Mouse (Mus musculus) C2C12 (cell line): ENCODE results near the gene Gdf2.

Experiments
- CEBPB ChIP-seq: IDR thresholded peaks from one replicate; pipeline ENCODE4 v1.6.1; 2011; ENCODE audit warnings: low read depth, mild to moderate bottlenecking, control low read depth, moderate library complexity
- CTCF ChIP-seq: IDR thresholded peaks from one replicate; pipeline ENCODE4 v1.5.1; 2011; ENCODE audit not compliant: control insufficient read depth, insufficient read depth, insufficient read length
- FOSL1 ChIP-seq: IDR thresholded peaks from one replicate; pipeline ENCODE4 v1.8.0; 2011; ENCODE audit warnings: mild to moderate bottlenecking, low read length; ENCODE audit not compliant: poor library complexity, insufficient read depth, severe bottlenecking
- MAX ChIP-seq: IDR thresholded peaks from one replicate; pipeline ENCODE4 v1.6.1; 2011; ENCODE audit warnings: mild to moderate bottlenecking, control low read depth
- MYOD1 ChIP-seq: IDR thresholded peaks from one replicate; pipeline ENCODE4 v1.6.1; 2011; ENCODE audit warnings: low read depth; ENCODE audit not compliant: control insufficient read depth, insufficient read length
- MYOG ChIP-seq: IDR thresholded peaks from one replicate; pipeline ENCODE4 v1.6.1; 2011; ENCODE audit not compliant: control insufficient read depth, insufficient read length; ENCODE audit errors: extremely low read depth
- USF1 ChIP-seq: IDR thresholded peaks from one replicate; pipeline ENCODE4 v1.6.1; 2011; ENCODE audit warnings: low read depth, mild to moderate bottlenecking, control low read depth, moderate library complexity

GRCm38 (mm10) chr14:33959341-33959740 is 18.5 kb downstream of the Gdf2 start:
- TF ChIP-seq CTCF (peak; percentile 69), USF1 (no peak), CEBPB (no peak), MYOD1 (no peak), MAX (no peak), MYOG (no peak), FOSL1 (no peak)
